Mouse (Mus musculus): ENCODE data around the gene Ice2.

Ice2 gene

DNA sequence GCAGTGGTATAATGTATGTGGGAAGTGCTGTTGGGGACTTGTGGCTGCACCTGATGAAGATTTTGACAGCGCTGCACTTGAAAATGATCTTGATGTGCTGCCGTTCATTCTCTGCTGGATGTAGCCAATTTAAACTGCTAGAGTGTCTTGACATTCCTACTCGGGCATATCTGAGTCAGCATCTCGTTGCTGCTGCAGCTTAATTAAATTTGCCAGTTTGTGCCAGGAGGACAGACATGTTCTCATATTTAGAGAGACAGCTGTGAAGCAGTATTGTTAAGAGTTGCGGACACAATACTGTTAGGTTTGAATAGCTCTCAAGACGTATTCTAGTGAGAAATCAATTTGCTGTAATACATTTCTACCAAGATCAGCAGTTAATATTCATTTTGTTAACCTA is 7.0 kb downstream of the Ice2 start:
- no peak for DNase-seq (ENCODE audit: low spot score)

DNA sequence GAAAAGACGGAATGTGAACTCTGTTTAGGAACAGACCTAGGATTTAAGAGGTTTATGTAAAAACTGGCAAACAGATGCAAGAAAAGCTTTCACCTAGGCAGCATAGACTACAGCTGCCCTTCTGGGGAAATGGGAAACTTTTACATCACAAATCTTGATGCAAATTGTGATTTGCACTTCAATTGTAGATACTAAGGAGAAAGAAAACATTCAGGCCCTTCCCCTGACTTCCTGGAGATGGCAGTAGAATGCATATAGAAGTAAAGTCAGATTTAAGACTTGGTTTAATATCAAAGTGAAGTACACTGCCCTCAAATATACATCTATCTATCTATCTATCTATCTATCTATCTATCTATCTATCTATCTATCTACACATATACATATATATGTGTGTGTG is 21.8 kb downstream of the Ice2 start:
- DNase-seq (ENCODE audit: low spot score): no peak

DNA sequence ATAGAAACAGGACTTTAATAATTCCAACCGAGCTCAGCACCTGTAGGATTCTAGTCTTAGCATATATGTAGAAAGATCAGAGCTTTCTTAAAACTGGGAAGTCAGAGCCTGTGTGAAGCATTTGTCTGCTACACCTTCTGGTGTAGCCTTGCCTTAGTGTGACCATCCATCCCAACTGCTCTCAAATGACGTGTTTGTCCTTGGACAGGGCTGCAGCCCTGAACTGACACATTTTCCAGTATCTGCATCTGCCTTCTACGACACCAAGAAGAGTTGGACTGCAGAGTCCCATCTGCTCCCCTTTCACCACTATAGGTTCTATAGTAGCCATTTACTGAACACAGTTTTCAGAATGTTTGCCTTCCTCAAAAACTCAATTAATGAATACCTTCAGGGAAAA is 32.8 kb downstream of the Ice2 start:
- DNase-seq (ENCODE audit: low spot score): no peak

DNA sequence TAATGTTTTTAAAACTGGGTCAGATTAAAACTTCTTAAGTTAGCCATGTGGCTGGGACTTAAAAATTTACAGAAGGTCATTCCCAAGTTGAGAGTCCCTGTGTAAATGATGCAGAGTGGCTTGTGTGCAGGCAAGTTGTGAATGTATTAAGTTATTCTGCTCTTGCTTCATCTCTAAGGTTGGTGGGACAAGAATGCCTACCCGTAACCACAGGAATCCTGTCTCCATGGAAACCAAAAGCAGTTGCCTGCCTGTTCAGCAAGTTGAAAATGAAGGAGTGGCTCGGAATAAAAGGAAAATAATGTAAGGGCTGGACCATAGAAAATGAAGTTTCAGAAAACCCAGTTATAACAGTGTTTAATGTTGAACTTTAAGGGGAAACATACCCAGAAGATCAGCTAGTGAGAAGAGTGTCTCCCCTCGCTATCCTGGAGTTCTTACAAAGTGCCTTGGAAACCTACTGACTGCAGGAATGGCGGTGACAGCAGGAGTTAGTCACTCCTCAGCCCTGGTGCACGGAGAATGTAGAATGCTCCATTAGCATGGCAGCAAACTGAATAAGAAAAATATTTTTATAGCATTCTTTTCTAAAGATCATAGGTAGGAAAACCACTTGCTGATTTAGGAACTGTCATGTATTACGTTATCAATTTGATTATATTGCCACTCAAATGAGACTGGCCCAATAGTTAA is 34.3 kb downstream of the Ice2 start:
- DNase-seq (ENCODE audit: low spot score): no peak

DNA sequence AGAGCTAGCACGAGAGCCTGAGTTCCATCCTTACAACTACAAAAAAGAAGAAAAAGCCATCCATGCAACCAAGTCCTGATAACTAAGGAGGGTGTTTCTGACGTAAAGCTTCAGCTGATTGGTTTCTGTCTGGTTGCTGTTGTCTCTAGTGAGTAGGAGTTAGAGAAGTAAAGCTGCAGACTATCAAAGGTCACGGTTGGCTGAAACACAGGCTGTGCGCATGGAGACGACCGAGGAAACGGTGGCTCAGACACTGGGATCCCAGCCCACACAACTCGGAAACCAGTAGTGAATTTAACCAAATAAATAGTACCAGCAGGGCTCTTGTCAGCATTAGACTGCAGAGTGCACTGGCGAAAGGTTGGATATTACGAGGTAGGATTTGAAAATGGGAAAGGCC is 37.5 kb downstream of the Ice2 start:
- DNase-seq (ENCODE audit: low spot score): no peak

DNA sequence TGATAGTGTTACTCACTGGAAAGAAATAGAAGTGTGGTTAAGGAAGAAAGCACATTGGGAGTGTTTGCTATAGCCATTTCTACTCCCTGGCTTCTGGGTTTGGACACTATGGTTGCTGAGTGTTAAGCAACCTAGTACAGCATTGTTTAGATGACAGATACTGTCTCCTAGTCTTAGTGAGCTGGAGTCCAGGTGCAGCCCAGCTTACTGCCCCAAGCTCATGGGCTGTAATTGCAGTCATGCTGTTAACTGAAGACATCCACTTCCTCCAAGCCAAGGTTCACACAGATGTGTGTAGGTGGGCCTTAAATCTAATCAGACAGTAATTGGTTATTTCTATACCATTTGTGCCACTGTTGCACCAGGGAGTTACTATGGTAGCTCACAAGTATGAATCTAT is 38.0 kb downstream of the Ice2 start:
- DNase-seq (ENCODE audit: low spot score): no peak

DNA sequence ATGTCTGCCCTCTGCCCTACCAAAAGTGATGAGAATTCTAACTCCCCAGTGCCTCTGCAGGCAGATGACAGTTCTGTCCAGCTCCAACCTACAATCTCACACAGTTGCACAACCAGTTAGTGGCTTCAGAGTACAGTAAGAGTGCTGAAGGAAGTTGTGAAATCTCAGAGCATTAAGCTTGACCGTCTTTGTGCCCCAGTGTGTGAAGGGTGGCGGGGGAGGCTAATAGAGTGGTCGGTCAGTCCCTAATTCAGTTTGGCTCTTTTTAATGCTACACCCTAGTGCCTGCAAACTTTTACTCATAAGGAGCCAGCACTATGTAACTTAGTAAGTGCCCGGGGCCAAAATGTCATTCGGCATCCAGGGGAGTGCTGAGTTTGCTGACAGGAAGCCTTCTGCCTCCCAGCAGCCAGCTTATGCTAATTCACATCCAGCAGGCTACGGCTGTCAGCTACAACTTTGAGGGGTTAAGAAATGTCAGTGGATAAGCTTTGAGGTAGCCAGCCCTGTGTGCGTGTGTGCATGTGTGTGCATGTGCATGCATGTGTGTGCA is 42.2 kb downstream of the Ice2 start:
- no peak for DNase-seq (ENCODE audit: low spot score)

DNA sequence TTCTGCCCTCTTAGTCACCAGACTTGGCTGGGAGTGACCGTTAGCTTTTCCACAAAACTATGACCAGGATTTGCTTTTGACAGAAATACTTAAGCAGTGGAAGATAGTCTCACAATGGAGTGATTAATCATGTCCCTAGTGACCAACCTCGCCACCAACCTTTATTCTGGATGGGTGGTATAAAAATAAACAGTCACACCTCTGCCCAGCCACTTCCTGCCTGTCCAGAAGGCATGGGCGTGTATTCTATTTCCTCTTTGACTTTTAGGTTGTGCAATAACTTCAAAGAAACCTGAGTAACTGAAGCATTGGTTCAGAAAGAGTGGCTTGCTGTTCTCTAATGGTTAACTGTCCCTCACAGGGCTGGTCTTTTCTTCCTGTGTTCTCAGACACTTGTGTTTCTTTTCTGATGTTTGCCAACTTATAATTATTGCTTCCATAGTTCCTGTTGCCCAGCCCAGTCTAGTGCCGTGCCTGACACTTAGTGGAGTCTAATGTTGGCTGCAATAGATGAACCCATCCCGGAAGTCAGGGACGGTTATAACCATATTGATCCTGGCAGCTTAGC is 44.8 kb downstream of the Ice2 start:
- no peak for DNase-seq (ENCODE audit: low spot score)

DNA sequence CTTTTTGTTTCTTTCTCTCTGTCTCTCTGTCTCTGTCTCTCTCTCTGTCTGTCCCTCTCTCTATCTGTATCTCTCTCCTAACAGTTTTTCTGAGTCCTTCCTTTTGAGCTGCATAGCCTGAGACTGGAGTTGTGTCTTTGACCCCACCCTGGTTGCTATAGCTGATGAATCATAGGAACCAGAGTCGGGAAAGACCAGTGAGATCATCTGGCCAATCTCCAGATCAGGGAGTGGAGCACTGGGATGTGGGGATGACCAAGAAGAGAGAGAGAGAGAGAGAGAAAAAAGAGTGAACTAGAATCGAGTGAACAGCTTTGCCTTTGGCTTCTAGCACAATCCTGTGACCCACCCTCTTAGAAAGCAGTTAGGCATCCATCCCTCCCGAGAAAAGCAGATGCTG is 45.5 kb downstream of the Ice2 start:
- DNase-seq (ENCODE audit: low spot score): no peak

DNA sequence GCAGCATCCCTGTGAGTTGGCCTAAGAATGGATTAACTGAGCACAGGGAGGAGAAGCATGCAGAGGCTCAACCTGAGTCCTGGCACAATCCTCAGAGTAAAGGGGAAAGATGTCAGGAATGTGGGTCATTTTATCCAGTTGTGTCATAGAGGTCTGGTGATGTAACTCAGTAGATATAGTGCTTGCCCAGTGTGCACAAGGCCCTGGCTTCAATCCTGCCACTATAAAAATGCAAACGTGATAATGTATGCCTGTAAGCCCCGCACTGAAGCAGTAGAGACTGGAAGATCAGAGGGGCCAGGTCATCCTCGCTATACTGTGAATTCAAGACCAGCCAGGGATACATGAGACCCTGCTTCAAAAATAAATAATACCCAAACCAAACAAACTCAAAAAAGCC is 51.1 kb downstream of the Ice2 start:
- DNase-seq (ENCODE audit: low spot score): no peak

DNA sequence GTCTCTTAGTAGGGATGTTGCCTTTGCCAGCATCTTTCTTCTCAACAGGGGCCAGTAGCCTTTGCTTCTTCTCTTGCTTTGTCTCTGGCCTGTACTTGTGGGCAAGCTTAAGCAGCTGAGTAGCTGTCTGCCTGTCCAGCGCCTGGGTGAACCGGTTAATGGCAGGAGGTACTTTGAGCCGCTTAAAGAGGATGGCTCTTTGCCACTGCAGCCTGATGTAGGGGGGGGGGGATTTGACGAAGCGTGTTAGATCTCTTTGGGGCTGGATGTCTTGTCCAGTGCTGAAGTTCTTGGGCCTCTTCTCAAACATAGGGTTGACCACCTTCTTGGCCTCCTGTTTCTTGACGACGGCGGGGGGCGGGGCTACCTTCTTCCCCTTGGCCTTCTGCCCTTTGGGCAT is 52.9 kb downstream of the Ice2 start:
- DNase-seq (ENCODE audit: low spot score): no peak

DNA sequence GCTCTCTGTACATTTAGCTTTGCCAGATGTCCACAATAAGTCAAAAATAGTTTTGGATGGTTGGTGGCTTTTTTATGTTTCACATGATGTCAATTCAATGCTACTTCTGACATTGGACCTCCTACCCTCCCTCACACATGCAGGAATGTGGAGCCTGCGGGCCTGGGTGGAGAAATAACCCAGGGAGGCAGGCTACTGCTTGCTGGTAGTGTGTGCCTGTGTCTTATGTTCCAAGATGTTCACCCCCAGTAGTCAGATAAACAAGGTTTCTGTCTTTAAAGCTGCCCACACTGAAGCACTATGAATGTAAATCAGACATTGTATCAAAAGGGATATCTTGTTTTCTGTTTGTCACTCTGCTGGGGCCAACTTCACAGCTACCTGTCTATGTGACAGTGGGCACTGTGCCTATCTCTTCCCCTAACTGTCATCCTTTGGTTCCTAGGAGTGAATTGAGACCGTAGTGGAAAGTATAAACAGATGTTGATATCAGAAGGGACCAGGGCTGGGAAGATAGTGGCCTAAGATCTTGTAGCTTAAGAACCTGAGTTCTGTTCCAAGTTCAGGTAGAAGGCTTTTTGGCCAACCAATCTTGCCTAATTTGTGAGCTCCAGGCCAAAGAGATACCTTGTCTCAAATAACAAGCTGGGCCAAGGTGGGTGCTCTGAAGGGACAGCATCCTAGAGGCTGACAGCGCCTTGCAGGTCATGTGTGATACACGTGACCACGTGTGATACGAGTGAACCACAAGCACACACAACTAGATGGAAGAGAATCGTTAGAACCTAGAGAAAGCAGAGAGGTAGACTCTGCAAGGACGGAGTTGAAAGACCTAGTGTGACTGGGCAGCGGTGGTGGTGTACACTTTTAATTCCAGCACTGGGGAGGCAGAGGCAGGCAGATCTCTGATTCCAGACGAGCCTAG is 54.4 kb downstream of the Ice2 start:
- no peak for DNase-seq (ENCODE audit: low spot score)

DNA sequence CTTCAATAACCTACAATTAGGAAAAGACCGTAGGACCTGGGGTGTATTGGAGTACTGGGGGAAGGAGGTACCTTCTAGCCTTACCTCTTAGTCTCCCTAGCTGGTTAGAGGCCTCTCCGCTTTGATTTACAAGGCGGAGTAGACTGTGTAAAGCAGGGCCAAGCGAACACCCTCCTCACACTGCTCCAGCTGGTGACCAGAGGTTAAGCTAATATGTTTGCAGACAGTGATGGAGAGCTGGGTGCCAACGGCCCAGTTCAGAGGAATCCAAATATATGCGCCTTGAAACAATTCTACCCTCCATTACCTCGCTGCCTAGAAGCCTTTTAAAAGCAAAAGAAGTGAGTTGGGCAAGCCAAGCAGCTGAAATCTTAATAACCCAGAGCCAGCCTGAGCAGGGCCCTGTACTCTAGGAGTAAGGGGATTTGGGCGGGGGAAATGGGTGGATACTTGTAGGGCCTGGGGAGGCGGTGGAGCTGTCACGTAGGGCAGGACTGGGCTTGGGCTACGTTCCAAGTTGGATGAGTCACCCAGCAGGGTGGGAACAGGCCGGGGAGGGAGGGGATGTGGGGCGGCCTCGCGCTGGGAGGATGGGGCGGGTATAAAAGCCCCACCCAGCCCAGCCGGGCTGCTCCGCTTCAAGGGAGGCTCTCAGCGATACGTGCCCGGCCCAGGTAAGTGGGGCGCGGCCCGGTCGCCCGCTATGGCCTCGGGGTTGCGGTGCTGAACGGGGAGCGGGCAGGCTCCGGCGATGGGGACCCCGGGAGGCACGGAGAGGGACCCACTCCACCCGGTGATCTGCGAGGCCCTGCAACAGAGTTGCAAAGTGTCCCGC is 55.6 kb downstream of the Ice2 start, which contains the start of gene Anxa2:
TSS of gene Anxa2 (plus strand) at position 555 of the 835 bp plus-strand sequence.
- peak; percentile 52 for DNase-seq (ENCODE audit: low spot score)

DNA sequence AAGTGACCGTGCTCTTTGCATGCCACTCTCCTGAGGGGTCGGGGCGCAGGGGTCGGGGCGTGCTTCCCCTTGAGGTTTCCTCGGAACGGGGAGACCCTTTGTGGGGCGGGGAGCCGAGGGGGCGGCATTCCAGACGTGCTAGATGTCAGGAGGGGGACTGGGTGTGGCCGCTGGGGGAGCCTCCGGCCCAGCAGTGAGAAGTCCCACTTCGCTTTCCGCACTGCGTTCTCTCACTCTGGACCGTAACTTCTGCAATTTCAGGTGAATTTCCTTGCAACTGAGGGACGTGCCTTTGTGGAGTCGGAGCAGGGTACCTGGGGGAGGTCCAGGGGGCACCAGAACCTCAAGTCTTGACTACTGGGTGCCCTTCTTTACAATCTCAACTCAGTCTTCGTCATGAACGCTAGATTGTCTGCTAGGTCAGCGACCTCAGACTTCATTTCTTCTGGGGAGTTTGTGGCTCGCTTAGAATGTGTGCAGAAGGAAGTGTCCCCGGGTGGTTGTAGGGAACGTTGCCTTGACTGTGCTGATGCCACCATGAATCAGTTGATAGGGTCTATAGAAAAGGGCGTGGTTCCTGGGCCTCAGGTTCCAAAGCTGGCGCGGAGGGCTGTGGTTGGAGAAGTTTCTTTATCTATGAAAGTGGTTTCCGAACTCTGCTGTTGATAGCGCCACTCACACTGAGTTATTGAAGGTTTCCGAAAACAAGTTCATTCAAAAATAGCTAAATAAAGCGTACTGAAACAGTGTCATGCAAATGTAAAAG is 56.4 kb downstream of the Ice2 start:
- peak; percentile 20 for DNase-seq (ENCODE audit: low spot score)

DNA sequence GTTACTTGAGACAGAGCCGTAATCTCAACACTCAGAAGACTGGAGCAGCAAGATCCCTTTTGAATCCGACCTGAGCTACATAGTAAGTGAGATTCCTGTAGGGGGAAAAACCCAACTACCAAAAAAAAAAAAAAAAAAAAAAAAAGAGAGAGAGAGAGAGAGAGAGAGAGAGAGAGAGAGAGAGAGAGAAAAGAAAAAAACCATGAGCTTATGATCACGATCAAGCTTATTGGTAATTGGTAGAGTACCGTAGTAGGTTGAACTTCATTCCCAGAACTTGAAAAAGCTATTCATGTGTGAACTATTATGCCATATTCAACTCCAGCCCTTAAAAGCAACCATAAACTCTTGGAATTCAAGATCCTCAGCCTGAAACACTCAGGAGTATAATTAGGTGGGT is 57.0 kb downstream of the Ice2 start:
- no peak for DNase-seq (ENCODE audit: low spot score)

DNA sequence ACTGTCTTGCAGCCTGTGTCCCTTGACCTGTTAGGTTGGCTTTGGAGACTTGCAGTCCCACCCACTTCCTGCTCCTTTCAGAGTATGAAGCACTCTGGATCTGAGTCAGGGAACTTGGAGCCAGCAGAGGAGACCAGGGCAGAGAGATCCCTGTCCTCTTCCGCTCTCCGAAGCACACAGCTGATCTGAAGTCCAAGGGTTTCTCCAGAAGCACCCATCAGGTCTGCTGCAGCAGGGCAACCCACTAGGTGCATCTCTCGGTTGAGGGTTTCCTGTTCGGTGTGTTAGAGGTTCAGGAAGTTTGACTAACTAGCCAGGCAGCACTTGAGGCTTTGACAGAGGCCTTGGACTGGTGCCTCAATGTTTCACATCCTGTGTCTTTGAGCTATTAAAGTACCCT is 57.7 kb downstream of the Ice2 start:
- DNase-seq (ENCODE audit: low spot score): peak; percentile 22

DNA sequence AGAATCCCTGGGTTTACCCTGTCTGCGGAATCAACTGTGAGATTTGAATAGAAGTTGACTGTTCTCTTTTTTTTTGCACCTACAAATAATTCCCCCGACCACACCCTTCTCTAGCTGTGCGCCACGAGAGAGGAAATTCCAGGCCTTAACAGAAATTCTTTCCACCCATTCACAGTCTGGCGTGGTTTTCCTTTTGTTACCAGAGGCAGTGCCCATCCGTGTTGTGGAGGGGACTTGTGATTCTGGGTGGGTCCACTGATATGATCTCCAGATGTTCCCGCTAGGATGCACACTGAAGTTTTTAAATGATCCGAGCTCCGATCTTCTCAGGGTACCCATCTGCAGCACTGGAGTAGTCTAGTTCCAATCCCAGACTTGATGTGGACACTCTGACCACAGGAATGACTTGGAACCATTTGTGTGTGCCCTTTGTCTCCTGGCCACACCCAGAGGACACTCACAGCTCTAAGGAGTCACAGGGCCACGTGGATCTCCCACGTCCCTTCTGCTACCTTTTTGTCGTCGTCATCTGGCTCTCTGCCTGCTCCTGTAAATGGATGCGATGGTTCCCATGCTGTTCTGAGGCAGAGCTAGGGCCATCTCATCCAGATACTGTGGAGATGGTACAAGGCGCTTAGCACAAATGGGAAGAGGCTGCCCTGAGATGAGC is 58.8 kb downstream of the Ice2 start:
- DNase-seq (ENCODE audit: low spot score): no peak

DNA sequence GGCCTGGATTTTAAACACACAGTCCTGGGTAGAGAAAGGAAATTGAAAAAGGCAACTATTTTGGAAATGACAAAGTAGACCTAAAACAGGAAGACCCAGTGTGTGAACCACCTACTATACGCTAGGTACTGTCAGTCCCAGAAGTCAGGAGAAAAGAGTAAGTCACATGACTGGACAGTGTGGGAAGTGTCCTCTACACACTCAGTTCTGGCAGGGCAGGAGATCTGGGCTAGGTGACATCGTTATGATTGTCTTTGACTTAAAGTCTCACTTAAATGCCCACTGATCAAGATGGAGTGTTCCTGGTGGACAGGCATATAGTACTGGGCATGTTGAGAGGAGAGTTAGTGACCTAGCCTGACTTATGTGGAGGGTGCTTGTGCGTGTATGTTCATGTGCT is 59.4 kb downstream of the Ice2 start:
- DNase-seq (ENCODE audit: low spot score): no peak

DNA sequence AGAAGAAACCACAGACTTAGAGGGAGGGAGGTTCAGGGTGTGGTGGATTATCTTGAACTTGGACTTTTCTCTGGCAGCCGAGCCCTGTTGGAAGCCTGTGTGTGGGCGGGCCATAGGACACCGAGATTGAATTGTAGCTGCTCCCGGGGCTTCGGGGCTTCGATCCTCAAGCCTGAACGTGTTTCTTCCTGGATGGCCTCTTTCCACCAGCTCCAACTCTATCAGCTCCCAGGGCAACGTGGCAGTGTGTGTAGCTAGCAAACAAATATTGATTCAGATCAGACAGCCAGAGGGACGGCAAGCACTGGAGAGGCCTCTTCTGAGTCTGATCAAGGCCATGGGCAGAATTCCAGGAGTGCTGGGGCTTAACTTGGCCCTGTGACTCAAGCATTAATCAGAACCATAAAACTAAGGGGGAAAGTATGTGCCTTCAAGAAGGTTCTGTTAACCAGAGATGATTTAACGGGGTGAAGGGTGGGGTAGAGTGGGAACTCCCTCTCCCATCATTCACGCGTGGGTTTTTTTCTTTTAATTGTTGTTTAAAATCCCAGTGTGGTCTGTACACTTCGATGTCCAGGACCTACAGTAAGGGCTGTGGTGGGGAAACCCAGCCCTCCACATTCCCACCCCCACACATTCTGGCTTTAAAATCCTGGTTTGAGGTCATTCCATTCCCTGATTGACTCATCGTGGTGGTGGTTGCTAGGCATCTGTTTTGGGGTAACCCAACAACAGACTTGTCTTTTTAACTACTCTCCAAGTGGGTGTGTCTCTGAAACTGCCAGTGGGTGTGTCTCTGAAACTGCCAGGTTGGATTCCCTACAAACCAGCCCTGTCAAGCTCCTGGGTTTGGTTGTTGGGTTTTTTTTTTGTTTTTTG is 60.3 kb downstream of the Ice2 start:
- DNase-seq (ENCODE audit: low spot score): peak; percentile 15

DNA sequence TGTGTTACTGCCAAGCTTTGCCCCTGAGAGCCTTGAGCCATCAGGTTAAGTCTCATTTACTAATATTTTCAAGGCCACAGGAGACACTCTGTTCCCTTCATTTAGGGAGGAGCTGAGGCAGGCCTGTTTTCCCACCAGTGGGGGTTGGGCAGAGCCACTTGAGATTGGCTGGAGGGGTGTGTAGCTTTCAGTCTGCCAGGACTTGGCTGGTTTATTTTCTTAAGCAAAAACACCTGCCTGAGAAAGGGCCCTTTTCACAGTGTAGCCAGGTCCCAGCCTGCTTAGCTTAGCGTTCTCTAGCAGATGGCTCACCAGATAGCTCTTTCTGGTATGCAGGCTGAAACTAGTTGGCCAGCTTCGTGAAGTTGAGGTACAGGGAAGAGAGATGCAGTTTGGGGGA is 61.3 kb downstream of the Ice2 start:
- no peak for DNase-seq (ENCODE audit: low spot score)

Data from T-cell, adult 2 months (primary cell).